Mouse (Mus musculus) retina, embryonic 14.5 days (tissue): ENCODE data around the gene Mrpl49.

Source experiments
- DNase-seq: peaks from one replicate; pipeline ENCODE4 v3.0.0-alpha.2; 2015; ENCODE audit warnings: low spot score

Mrpl49 gene

GRCm38 (mm10) chr19:6037695-6038094 lies 19.9 kb downstream of the Mrpl49 start:
- DNase-seq = no peak

- DNase-seq = no peak
Observed at GRCm38 (mm10) chr19:6035966-6036585, 21.5 kb downstream of the Mrpl49 start.

GRCm38 (mm10) chr19:6030520-6031280 lies 26.9 kb downstream of the Mrpl49 start:
- no peak for DNase-seq

GRCm38 (mm10) chr19:6029426-6029825 lies 28.2 kb downstream of the Mrpl49 start:
- DNase-seq = no peak

GRCm38 (mm10) chr19:6028991-6029390 lies 28.6 kb downstream of the Mrpl49 start:
- DNase-seq = no peak

GRCm38 (mm10) chr19:6023930-6024329 lies 33.7 kb downstream of the Mrpl49 start:
- DNase-seq = no peak

- DNase-seq = no peak
Observed at GRCm38 (mm10) chr19:6023059-6023458, 34.5 kb downstream of the Mrpl49 start.

- DNase-seq = no peak
Observed at GRCm38 (mm10) chr19:6020276-6020675, 37.3 kb downstream of the Mrpl49 start.

- DNase-seq = peak; percentile 89
Observed at GRCm38 (mm10) chr19:6018142-6019089, 39.2 kb downstream of the Mrpl49 start.

GRCm38 (mm10) chr19:6016532-6016931 lies 41.1 kb downstream of the Mrpl49 start:
- DNase-seq = peak; percentile 35

GRCm38 (mm10) chr19:6015511-6016315 lies 41.9 kb downstream of the Mrpl49 start, which contains the start of gene Capn1:
TSS of gene Capn1 (minus strand) at chr19:6015897.
- peak; percentile 73 for DNase-seq

GRCm38 (mm10) chr19:6014991-6015510 lies 42.5 kb downstream of the Mrpl49 start:
- DNase-seq = peak; percentile 37

GRCm38 (mm10) chr19:6013691-6014090 lies 43.9 kb downstream of the Mrpl49 start:
- no peak for DNase-seq

- no peak for DNase-seq
Observed at GRCm38 (mm10) chr19:6009137-6009536, 48.4 kb downstream of the Mrpl49 start.

- DNase-seq = no peak
Observed at GRCm38 (mm10) chr19:6007013-6007412, 50.6 kb downstream of the Mrpl49 start.

- DNase-seq = no peak
Observed at GRCm38 (mm10) chr19:6005541-6005940, 52.0 kb downstream of the Mrpl49 start.
